Mouse (Mus musculus): ENCODE data around the gene E030018B13Rik. TPM values are rescaled to one million over a fixed set of nuclear protein-coding genes. Genes with fewer than 3 reads are reported as not detected.

The E030018B13Rik gene
- polyA plus RNA-seq, 2 experiments = not detected

DNA sequence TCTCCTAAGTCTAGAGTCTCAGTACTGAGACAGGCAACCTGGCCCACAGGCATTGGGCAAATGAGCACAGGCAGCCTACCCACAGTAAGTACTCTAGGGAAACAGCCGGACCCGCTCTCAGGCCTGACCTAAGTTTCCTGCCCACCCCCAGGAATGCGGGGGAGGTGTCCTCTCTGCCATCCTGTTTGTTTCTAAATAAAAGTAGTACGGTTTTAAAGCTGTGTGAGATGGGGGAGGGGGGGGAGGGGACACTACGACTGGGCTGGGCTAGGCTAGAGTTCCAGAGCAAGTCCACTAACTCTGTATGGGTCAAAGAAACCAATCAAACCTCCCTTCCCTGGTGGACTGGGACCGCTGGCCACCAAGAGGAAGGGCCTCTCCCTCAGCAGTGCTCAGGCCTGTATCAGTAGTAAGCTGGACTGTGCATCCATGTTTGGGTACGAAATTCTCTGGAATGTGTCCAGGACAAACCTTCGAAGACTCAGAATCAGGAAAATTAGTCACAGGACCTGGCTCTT is 29.6 kb upstream of the E030018B13Rik start:
- Histone ChIP-seq H3K27ac (no peak overlapping the region), H3K4me1 (replicated peaks; ENCODE audit: control insufficient read depth in 2 of 2, insufficient read depth in 2 of 2, low read length in 1 of 2) (no peaks in the 10 kb centered on the region), H3K36me3 (replicated peaks; ENCODE audit: control insufficient read depth, insufficient read depth, low read depth) (no peaks in the 10 kb centered on the region; the same call in none of the 2 replicates), H3K4me3 (ENCODE audit: insufficient read depth in 1 of 2, low read depth in 2 of 2, low read length in 2 of 2) (no peak overlapping the region), H3K9ac (replicated peaks) (no peak overlapping the region), H3K4me2 (ENCODE audit: low read depth) (no peak overlapping the region), H3K9me3 (ENCODE audit: control insufficient read depth, low read length) (no peaks in the 10 kb centered on the region), H3K27me3 (ENCODE audit: control insufficient read depth, insufficient read depth, low read length) (no peaks in the 10 kb centered on the region)
- TF ChIP-seq CTCF (IDR thresholded peaks at IDR 0.05; ENCODE audit: low read depth) (no peak), EP300 (IDR thresholded peaks at IDR 0.05; ENCODE audit: low read depth) (no peak)
- DNase-seq (ENCODE audit: low read depth in 3 of 3, low spot score in 3 of 3) (no peak), ATAC-seq (ENCODE audit: insufficient read depth) (peak; percentile 38; the same call in 1 of the 2 replicates)
- 48% methylated on average over 8 of the region's 8 CpGs for WGBS (ENCODE audit: insufficient replicate concordance)

DNA sequence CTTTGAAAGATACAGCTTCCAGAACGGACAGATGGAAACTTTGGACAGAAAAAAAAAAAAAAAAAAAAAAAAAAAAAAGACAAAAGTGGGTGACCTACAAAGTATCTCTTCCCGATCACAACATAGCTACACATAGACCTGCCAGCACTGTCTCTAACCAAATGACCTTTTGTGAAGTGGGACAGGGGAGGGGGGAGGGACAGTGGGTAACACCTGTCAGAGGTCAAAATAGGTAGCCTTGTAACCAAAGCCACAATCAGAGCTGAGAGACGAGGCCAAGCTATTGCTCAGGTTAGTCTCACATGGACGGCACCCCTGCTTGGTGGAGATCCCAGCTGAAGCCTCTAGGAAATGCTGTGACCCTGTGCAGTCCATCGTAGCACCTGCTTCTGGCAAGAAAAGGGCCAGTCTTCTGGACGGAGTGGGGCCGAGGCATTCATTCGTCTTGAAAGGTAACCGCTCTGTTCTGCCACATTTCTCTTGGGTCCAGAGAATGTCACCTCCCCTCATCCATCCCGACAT is 29.0 kb upstream of the E030018B13Rik start:
- Histone ChIP-seq H3K9me3 (ENCODE audit: control insufficient read depth, low read length) (no peaks in the 10 kb centered on the region), H3K4me1 (replicated peaks; ENCODE audit: control insufficient read depth in 2 of 2, insufficient read depth in 2 of 2, low read length in 1 of 2) (no peaks in the 10 kb centered on the region), H3K4me3 (ENCODE audit: insufficient read depth in 1 of 2, low read depth in 2 of 2, low read length in 2 of 2) (no peak overlapping the region), H3K27ac (no peak overlapping the region), H3K27me3 (ENCODE audit: control insufficient read depth, insufficient read depth, low read length) (no peaks in the 10 kb centered on the region), H3K4me2 (ENCODE audit: low read depth) (no peak overlapping the region), H3K36me3 (replicated peaks; ENCODE audit: control insufficient read depth, insufficient read depth, low read depth) (no peaks in the 10 kb centered on the region; the same call in none of the 2 replicates), H3K9ac (replicated peaks) (no peak overlapping the region)
- DNase-seq (ENCODE audit: low read depth in 3 of 3, low spot score in 3 of 3) (no peak), ATAC-seq (ENCODE audit: insufficient read depth) (no peak)
- TF ChIP-seq CTCF (IDR thresholded peaks at IDR 0.05; ENCODE audit: low read depth) = no peak
- no peak for TF ChIP-seq EP300 (IDR thresholded peaks at IDR 0.05; ENCODE audit: low read depth)
- 68% methylated on average over 10 of the region's 10 CpGs for WGBS (ENCODE audit: insufficient replicate concordance)

DNA sequence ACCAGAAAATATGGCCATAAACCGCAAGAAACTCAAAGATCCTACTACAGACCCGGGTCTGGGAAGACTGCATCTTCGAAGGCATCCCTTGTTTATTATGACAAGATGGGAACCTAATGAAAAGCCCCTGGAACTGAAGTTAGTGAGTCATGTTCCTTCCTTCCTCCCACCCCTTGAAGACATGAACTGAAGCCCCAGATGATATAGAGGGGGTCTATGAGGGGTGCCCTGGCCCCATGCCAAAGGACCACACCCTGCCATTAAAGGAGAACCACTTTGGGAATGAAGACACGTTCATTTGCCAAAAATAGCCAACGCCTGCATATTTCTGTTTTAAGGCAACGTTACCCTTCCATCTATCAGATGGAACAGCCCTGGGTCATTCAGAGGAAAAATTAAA is 28.0 kb upstream of the E030018B13Rik start:
- Histone ChIP-seq H3K9me3 (ENCODE audit: control insufficient read depth, low read length) (no peaks in the 10 kb centered on the region), H3K4me2 (ENCODE audit: low read depth) (no peak overlapping the region), H3K4me1 (replicated peaks; ENCODE audit: control insufficient read depth in 2 of 2, insufficient read depth in 2 of 2, low read length in 1 of 2) (no peaks in the 10 kb centered on the region), H3K27me3 (ENCODE audit: control insufficient read depth, insufficient read depth, low read length) (no peaks in the 10 kb centered on the region), H3K4me3 (ENCODE audit: insufficient read depth in 1 of 2, low read depth in 2 of 2, low read length in 2 of 2) (no peak overlapping the region), H3K27ac (no peak overlapping the region), H3K36me3 (replicated peaks; ENCODE audit: control insufficient read depth, insufficient read depth, low read depth) (no peaks in the 10 kb centered on the region; the same call in none of the 2 replicates), H3K9ac (replicated peaks) (no peak overlapping the region)
- DNase-seq (ENCODE audit: low read depth in 3 of 3, low spot score in 3 of 3) (no peak), ATAC-seq (ENCODE audit: insufficient read depth) (no peak)
- 67% methylated on average over 6 of the region's 6 CpGs for WGBS (ENCODE audit: insufficient replicate concordance)
- TF ChIP-seq EP300 (IDR thresholded peaks at IDR 0.05; ENCODE audit: low read depth) = no peak

GRCm38 (mm10) chr7:63889116-63889975 is 27.3 kb upstream of the E030018B13Rik start:
- no peak overlapping the region for H3K4me3 ChIP-seq (ENCODE audit: insufficient read depth in 1 of 2, low read depth in 2 of 2, low read length in 2 of 2)
- no peak for ATAC-seq (ENCODE audit: insufficient read depth)

DNA sequence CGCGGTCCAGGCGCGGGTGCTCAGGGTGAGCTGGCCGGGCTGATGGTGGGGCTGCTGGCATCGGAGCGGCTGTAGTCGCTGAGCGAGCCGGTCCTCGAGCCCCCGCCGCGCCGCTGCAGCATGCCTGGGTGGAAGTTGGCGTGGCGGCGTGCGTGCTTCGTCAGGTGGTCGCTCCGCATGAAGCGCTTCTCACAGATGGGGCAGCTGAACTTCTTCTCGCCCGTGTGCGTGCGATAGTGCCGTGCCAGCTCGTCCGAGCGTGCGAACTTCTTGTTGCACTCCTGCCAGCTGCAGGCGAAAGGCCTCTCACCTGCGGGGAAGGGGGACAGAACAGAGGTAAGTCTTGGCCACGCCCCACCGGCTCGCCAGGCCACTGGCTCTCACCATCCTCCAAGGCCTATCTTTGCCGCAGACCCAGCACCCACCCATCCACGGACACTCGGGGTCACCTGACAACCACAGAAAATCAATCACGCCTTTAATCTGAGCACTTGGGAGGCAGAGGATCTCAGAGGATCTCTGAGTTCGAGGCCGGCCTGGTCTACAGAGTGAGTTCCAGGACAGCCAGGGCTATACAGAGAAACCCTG is 25.1 kb upstream of the E030018B13Rik start:
- DNase-seq (ENCODE audit: low read depth in 3 of 3, low spot score in 3 of 3) (no peak), ATAC-seq (ENCODE audit: insufficient read depth) (no peak)
- H3K27me3 ChIP-seq (ENCODE audit: control insufficient read depth, insufficient read depth, low read length) = no peaks in the 10 kb centered on the region
- H3K27ac ChIP-seq = no peak overlapping the region
- H3K4me1 ChIP-seq (replicated peaks; ENCODE audit: control insufficient read depth in 2 of 2, insufficient read depth in 2 of 2, low read length in 1 of 2) = peaks cover under 1 to 3% of the 10 kb centered on the region in 2 experiments; a peak in 3 of 4 replicates
- no peak for TF ChIP-seq CTCF (IDR thresholded peaks at IDR 0.05; ENCODE audit: low read depth)
- TF ChIP-seq EP300 (IDR thresholded peaks at IDR 0.05; ENCODE audit: low read depth) = no peak
- H3K36me3 ChIP-seq (replicated peaks; ENCODE audit: control insufficient read depth, insufficient read depth, low read depth) = no peaks in the 10 kb centered on the region; the same call in none of the 2 replicates
- H3K9me3 ChIP-seq (ENCODE audit: control insufficient read depth, low read length) = no peaks in the 10 kb centered on the region
- no peak overlapping the region for H3K4me2 ChIP-seq (ENCODE audit: low read depth)
- H3K9ac ChIP-seq (replicated peaks) = no peak overlapping the region
- 86% methylated on average over 43 of the region's 43 CpGs for WGBS (ENCODE audit: insufficient replicate concordance)
- no peak overlapping the region for H3K4me3 ChIP-seq (ENCODE audit: insufficient read depth in 1 of 2, low read depth in 2 of 2, low read length in 2 of 2)

More at GRCm38 (mm10) chr7:63889116-63889975, 27.3 kb upstream of the E030018B13Rik start:
- 81% methylated on average over 9 of the region's 9 CpGs for WGBS (ENCODE audit: insufficient replicate concordance)
- DNase-seq (ENCODE audit: low read depth in 3 of 3, low spot score in 3 of 3) = no peak
- no peaks in the 10 kb centered on the region for H3K27me3 ChIP-seq (ENCODE audit: control insufficient read depth, insufficient read depth, low read length)
- no peaks in the 10 kb centered on the region for H3K4me1 ChIP-seq (replicated peaks; ENCODE audit: control insufficient read depth in 2 of 2, insufficient read depth in 2 of 2, low read length in 1 of 2)
- no peaks in the 10 kb centered on the region; the same call in none of the 2 replicates for H3K36me3 ChIP-seq (replicated peaks; ENCODE audit: control insufficient read depth, insufficient read depth, low read depth)
- no peak overlapping the region for H3K4me2 ChIP-seq (ENCODE audit: low read depth)
- TF ChIP-seq EP300 (IDR thresholded peaks at IDR 0.05; ENCODE audit: low read depth) (no peak), CTCF (IDR thresholded peaks at IDR 0.05; ENCODE audit: low read depth) (no peak)
- no peak overlapping the region for H3K9ac ChIP-seq (replicated peaks)
- H3K9me3 ChIP-seq (ENCODE audit: control insufficient read depth, low read length) = no peaks in the 10 kb centered on the region
- H3K27ac ChIP-seq = no peak overlapping the region

Measured in liver, embryonic 14.5 days (tissue).